Mouse (Mus musculus) cortical plate, adult 2 months (tissue): Measurements from ENCODE around the gene Slc6a19.

Source experiments
- CTCF ChIP-seq: fragments of 200-500 bp; IDR thresholded peaks from 2 replicates; pipeline ENCODE4 v1.5.1; 2011; ENCODE audit warnings: mild to moderate bottlenecking, control low read depth, low read length; ENCODE audit not compliant: insufficient read depth; ENCODE audit errors: extremely low read depth
- POLR2A ChIP-seq: fragments of 200-500 bp; IDR thresholded peaks from 2 replicates; pipeline ENCODE4 v1.6.1; 2011; ENCODE audit warnings: mild to moderate bottlenecking, low read length, control low read depth; ENCODE audit not compliant: insufficient read depth; ENCODE audit errors: extremely low read depth

DNA sequence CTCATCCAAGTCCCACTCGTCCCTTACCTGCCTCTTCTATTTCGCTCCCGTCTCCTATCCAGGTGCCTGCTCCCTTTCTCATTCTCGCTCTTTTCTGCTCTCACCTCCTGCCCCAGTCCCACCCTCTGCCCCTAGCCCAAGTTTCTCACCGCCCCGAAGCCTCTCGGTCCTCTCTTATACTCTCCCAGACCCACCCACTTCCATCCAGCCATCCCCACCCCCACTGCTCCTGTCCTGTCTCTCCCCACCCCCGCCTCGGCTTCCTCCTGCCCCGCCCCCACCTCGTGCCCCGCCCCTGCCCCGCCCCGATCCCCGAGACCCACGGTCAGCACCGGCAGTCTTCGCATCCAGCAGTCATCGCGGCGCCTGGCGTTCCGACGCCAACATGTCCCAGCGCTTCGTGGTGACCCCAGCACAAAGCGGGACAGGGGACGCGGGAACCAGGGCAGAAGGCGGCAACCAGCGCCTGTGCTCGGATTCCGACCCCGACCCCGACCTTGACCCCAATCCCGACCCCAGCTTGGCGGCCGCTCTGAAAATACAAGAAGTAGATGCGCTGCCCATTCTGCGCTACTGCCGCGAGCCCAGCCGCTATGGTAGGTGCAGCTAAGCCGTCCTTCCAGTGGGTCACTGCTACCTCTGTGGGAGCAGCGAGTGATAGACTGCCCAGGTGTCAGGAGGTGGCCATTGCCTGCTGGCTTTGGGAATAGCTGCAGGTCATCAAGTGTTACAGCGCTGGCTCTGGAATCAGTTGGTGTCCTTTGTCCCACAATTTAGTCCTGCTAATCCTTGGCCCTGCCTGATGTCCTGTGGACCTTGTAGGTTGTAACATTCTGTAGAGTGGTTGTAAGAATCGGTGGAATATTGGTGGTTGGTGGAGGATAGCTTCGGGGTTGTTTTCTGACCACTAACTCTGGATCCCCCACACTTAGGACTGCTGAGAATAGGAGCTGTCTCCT is 28.4 kb upstream of the Slc6a19 start, which contains the start of gene Slc12a7:
- TF ChIP-seq CTCF (no peak), POLR2A (no peak)
